Mouse (Mus musculus) spleen, postnatal 4 days (tissue): Measurements from ENCODE around the gene Hdgfl2.

Experiments
- DNase-seq, 2 experiments: peaks; one replicate each; pipeline ENCODE4 v3.0.0; 2022; ENCODE audit warnings: low spot score in 2 of 2

Hdgfl2 gene

GRCm38 (mm10) chr17:56125276-56125630 is 45.8 kb downstream of the Hdgfl2 start:
- no peak for DNase-seq

GRCm38 (mm10) chr17:56126175-56126574 is 46.7 kb downstream of the Hdgfl2 start:
- no peak for DNase-seq

DNA sequence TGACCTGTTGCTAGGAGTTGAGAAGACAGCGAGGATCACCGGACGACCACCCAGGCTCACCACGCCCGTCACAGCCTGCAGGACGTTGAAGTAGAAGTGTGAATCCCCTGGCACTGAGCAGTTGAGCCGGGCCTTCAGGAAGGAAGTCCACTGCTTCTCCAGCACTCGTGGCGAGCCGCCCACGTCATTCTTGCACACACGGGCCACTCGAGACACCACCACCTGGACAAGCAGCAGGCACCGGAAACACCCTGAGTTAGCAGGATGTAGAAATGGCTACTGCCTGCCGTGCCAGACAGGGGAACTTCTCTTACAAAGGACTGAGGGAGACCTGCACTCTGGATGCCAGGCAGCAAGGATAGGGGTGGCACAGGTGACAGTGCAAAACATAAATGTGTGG is 48.8 kb downstream of the Hdgfl2 start:
- DNase-seq, result no peak

GRCm38 (mm10) chr17:56131136-56131535 is 51.7 kb downstream of the Hdgfl2 start:
- DNase-seq, result no peak

- DNase-seq, result peak; percentile 75 to 92
Measured at GRCm38 (mm10) chr17:56131814-56132213, 52.4 kb downstream of the Hdgfl2 start.

DNA sequence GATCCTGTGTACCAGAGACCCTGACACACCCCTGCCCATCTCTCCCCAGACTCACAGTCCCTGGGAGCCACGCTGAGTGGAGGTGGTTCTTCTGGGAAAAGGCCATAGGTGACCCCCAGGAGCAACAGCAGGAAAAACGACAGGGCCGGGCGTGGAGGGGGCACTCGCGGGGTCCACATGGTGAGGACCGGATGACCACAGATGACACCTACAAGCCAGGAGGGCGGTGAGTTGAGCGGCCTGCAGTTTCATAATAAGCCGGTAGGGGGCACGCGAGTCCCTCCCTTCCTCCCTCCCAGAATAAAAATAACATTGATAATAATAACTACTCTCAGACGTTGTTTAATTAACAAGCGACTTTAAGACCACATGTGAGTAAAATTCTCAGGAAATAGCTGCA is 53.2 kb downstream of the Hdgfl2 start:
- DNase-seq, result peak; percentile 67 to 90

DNA sequence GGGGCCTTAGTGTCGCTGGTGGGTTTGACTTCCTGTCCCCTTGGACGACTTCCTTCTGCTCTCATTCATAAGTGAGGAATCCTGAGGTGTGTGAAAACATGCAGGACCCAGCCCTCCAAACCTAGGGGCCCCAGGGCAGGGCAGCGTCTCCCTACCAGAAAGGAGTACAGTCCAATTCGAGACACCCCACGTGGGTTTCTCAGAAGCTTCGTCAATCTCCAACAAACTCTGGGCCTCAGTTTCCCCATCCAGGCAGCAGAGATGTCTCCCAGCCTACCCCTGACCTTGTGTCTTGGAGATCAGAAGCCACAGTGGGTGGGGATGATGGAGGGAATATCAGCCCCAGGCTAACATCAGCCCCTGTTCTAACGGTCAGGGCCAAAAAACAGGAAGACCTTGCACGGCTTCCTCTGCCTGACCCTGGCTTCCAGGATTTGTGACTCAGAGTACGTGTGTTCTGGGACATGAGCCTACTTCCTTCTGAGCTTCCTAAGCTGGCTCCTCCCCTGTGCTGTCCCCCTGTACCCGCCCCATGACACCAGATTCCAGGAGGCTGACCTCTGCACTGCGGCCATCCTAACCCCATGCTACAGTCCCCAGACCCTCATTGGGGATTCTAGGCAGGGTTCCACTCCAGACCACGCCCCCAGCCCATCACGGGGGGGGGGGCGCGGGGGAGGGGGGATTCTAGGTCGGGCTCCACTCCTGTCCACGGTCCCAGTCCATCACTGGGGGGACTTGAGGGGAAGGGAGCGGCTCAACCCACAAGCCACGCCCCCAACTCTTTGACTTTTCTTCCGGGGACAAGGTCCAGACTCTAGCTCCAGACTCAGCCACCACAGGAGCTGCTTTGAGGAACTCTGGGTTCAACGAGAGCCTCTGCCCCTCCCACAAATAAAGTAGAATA is 54.3 kb downstream of the Hdgfl2 start:
- no peak for DNase-seq

DNA sequence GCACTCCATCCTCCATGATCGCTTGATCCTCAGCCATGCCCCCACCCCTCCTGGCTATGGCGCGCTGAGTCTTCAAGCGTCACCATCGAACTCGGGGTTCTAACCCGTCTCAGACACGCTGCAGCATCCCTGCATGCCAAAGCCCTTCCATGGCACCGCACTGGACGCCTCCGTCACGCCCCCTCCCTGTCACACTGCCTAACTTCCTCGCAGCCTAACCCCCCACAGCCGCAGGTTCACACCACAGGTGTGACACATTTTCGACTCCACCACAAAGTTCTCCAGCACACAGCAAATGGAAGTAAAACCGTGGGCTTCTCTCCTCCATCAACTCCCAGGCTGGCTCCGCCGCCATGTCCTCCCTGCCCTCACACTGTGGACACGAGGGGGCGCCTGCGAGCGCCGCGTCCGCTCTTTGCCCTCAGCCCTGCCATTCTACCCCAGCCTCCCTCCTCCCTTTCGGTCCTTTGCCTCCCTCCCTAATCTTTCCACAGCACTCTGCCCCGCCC is 55.1 kb downstream of the Hdgfl2 start:
- peak; percentile 77 to 92 for DNase-seq

DNA sequence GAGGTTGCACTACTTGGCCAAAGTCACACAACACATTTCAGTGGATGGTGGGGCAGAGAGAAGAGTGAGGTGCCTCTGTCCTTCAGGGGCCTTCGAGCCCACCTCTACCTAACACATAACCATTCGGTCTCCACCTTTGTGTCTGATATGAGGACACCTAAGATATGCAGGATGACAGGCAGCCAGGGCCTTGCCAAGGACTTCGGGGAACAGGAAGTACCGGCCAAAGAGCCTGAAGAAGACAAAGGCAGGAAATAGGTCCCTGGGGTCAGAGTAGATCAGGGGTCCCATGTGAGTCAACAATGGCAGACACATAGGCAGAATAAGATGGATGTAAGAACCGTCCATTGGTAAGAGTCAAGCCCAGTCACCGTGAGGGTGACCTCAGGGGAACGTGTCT is 57.1 kb downstream of the Hdgfl2 start:
- no peak for DNase-seq

DNA sequence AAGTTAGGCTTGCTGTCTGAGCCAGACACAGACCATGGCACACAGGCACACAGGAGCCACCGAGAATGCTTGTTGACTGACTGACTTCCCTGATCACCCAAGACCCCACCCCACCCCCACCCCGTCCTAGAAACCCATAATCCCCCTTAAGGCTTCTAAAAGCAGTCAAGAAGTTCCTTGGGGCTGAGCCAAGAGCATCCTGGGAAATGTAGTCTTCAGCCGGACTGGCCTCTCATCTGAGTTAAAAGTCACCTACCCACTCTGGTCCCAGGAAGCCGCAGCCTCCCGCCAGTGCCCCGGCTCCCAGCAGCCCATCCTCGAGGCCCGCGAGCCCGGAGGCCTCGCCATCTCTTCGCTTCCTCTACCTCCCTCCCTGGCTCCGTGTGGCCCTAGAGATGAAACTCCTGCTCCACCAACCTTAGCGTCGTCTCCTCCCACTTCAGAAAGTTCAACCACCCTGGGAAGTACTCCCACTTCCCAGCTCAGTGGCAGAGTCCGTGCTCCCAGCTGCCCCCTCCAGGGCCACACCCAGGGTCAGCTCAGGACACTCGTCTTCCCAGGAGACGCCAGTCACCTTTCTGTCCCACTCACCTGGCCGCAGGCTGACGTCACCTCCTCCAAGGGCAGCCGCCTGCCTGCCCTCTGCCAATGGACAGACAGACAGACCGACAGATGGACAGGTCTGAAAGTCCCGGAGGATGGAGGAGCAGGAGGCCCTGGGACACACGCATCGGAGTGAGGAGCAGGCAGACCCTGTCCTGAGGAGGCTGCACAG is 58.6 kb downstream of the Hdgfl2 start:
- DNase-seq, result no peak

GRCm38 (mm10) chr17:56139355-56139754 is 59.9 kb downstream of the Hdgfl2 start:
- DNase-seq, result no peak

- DNase-seq, result peak in 1 of 2 experiments; percentile 82
Measured at GRCm38 (mm10) chr17:56139858-56140595, 60.6 kb downstream of the Hdgfl2 start, which contains the start of gene Sema6b. Gene Sema6b, minus strand, starts transcription at chr17:56140343.

DNA sequence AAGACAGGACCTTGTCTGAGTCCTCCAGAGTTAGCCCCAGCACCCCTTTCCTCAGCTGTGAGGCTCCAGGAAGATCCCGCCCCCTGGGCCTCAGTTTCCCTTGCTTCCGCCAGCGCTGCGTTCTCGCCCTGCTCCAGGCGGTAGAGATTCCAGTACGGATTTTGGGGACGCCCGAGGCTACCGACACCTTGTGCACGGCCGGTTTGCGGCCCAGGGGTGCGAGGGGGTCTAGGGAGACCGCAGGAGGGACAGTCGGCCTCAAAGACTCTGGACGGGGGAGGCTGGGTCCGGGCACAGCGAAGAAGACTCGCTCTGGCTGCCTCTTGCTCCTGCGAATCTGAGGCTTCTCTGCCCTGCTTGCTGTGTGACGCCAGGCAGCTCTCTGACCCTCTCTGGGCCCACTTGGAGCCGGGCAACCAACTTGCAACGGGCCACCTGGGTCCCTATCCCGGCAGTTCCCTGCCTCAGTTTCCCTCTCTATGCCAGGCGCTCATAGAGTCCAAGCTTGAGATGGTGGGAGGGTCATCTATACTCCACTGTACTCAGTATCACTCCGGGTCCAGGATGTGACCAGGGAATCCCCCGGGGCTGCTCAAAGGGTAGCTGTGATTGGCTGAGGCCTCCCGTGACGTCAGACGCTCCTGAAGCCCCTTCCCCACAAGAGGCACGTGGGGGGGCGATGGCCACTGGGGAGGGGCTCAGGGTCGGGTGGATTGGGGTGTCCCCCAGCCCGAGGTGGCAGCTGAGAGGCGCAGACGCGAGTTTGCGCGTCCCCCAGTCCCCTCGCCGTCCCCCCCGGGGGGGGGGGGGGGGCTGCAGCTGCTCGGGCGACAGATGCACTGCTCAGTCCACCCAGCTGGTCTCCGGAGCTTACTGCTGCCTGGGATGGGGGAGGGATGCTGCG is 62.5 kb downstream of the Hdgfl2 start:
- DNase-seq, result peak in 1 of 2 experiments; percentile 71

- no peak for DNase-seq
Measured at GRCm38 (mm10) chr17:56144546-56144945, 65.1 kb downstream of the Hdgfl2 start.

DNA sequence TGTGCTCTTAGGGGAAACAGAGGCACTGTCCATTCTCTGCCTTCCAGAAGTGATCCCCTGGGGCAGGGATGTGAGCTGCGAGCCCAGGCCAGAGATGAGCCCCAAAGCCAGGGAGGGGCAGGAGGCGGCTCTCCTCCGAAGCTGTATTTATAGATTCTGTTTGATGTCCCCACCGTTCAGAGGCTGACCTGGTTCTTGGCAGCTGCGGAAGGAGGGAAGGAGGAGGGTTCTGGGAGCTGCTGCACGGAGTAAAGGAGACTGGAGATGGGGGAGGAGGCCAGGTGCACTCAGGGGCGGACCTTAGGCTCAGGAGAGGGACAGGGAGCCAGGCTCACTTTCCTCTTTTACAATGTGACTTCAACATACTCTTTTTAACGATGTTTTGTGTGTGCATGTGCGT is 66.7 kb downstream of the Hdgfl2 start:
- no peak for DNase-seq

DNA sequence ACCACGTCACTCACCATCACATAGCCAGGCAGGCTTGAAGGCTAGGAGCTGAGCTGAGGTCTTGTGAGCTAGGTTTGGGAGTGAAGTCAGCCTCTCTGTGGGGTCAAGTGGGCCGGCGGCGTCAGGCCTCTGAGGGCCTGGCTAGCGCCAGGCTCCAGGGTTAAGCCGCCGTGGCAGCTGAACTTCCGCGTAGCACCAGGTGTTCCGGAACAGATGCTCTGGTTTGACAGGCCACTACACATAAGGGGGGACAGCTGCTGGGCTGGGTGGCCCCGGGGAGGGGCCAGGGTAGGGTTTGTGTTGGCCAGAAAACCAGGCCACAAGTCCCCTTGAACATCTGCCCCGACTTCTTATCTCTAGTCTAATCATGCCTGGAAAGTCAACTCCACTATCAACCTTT is 68.0 kb downstream of the Hdgfl2 start:
- DNase-seq, result no peak

DNA sequence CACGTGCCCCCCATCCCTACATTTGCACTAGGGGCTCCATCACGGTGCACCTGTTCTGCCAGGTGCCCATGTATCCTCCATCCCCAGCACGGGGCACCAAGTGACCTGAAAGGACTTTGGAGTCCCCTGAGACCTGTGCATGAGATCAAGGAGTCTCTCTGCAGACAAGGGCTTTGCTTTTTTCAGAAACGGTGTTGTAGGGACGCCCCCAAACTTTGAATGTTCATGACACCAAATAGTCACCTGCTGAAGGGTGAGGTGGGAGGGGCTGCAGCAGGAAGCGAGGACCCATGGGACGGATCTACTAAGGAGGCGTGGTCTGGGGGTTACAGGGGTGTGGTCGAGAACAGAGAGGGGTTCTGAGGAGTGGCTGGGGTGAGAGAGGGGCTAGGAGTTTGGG is 68.8 kb downstream of the Hdgfl2 start:
- no peak for DNase-seq

- no peak for DNase-seq
Measured at GRCm38 (mm10) chr17:56148790-56149618, 69.6 kb downstream of the Hdgfl2 start.

DNA sequence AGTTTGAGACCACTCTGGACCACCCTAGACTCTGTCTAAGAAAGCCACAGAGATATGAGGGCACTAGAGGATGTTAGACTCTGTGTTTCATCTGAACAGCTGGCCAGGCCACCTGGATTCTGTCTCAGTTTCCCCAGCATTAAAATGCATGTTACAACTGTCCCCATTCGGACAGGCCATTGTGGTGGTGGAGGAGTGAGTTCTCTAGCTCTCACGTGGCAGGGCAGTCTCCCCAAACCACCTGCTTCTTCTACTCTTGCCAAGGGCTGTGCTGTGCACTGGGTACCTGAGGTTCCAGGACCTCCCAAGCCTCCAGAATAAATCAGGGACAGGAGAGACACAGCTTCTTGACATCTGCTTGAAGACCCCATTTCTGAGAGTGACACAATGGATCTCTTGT is 70.5 kb downstream of the Hdgfl2 start:
- DNase-seq, result no peak
